Mouse (Mus musculus): ENCODE measurements around the gene Stat2. TPM values are rescaled to one million over a fixed set of nuclear protein-coding genes. Genes with fewer than 3 reads are reported as not detected.
"Not testable (repeated sequence)": the region's sequence is repeated elsewhere in the genome, so short reads cannot be mapped to it uniquely, and the experiment has no call there.

The Stat2 gene
- polyA plus RNA-seq, 1 experiment, result 29.7 TPM

DNA sequence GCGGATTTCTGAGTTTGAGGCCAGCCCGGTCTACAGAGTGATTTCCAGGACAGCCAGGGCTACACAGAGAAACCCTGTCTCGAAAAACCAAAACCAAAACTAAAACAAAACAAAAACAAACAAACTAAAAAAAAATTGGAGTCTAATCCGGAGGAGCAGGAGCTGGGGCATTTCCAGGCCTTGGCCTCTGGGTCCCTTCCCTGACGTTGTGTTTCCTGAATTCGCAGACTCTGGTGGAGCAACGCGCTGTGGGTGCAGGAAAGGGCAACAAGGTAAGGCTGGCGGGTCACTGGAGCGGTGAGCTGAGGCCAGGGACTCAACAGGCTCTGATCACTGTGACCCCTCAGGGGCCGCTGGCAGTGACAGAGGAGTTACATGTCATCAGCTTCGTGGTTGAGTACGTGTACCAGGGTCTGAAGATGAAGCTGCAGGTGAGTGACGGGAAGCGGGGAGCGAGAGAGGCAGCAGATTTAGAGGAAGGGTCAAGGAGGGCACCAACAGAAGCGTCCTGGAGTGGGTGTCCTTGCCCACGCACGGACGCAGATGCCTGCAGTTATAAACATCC, 12.6 kb downstream of the Stat2 start:
- TF ChIP-seq CTCF (IDR thresholded peaks at IDR 0.05; ENCODE audit: low read depth, low read length) (no peak), EP300 (IDR thresholded peaks at IDR 0.05; ENCODE audit: insufficient read depth, low read depth, low read length) (no peak), POLR2A (IDR thresholded peaks at IDR 0.05; ENCODE audit: insufficient read depth, low read length) (no peak)
- H3K9ac ChIP-seq (ENCODE audit: low read depth, poor library complexity, severe bottlenecking), result no peak overlapping the region
- H3K36me3 ChIP-seq (ENCODE audit: control insufficient read depth, insufficient read depth, low read length, poor library complexity, severe bottlenecking), result peaks cover 29% of the 10 kb centered on the region
- H3K4me3 ChIP-seq (ENCODE audit: low read depth, low read length), result peak overlapping the region; percentile 8
- no peaks in the 10 kb centered on the region for H3K4me1 ChIP-seq (ENCODE audit: control insufficient read depth, insufficient read depth, low read length)
- H3K27me3 ChIP-seq (ENCODE audit: control insufficient read depth, insufficient read depth, low read length, poor library complexity, severe bottlenecking), result no peaks in the 10 kb centered on the region
- no peaks in the 10 kb centered on the region for H3K9me3 ChIP-seq (replicated peaks; ENCODE audit: control insufficient read depth, insufficient read depth, low read length, poor library complexity, severe bottlenecking)
- no peak overlapping the region for H3K27ac ChIP-seq (ENCODE audit: insufficient read depth, low read length)

DNA sequence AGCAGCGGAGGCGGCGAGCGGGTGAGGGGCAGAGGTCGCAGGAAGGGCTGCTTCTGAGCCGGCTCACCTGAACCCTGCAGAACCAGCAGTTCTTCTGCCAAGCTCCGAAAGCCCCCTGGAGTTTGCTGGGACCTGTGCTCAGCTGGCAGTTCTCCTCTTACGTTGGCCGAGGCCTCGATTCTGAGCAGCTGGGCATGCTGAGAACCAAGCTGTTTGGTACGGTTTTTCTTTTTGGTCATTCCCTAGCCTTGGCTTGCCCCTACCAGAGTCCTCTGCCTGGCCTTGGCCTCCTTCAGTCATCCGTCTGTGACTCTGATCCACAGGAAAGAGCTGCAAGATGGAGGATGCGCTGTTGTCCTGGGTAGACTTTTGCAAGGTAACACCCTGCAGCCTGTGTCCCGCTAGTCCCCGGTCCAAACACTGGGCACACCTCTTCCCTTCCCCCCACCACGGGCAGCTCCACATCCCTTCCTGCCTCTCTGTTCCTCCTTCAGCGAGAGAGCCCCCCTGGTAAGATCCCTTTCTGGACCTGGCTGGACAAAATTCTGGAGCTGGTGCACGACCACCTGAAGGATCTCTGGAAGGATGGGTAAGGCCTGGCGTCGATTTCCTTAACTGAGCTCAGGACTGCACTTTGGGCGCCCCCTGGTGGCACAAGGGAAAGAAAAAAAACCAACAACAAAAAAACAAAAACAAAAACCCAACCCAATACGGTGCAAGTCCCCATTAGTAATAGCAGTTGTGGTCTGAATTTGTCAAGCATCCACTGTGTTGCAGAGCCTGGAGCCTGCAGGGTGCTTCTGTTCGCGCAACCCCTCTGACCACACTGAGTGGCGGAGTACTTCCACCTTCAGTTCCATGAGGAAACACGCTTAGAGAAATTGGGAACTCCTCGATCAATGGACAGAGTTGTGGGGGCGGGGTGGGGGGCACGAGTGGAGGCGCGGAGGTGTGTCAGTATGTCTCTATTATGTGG, 13.5 kb downstream of the Stat2 start:
- Histone ChIP-seq H3K9me3 (replicated peaks; ENCODE audit: control insufficient read depth, insufficient read depth, low read length, poor library complexity, severe bottlenecking) (no peaks in the 10 kb centered on the region), H3K27ac (ENCODE audit: insufficient read depth, low read length) (peak overlapping the region; percentile 5; the same call in 1 of the 2 replicates), H3K4me3 (ENCODE audit: low read depth, low read length) (peak overlapping the region; percentile 25), H3K9ac (ENCODE audit: low read depth, poor library complexity, severe bottlenecking) (peak overlapping the region; percentile 10; the same call in 1 of the 2 replicates), H3K36me3 (ENCODE audit: control insufficient read depth, insufficient read depth, low read length, poor library complexity, severe bottlenecking) (peaks cover 23% of the 10 kb centered on the region), H3K4me1 (ENCODE audit: control insufficient read depth, insufficient read depth, low read length) (no peaks in the 10 kb centered on the region), H3K27me3 (ENCODE audit: control insufficient read depth, insufficient read depth, low read length, poor library complexity, severe bottlenecking) (no peaks in the 10 kb centered on the region)
- peak; percentile 72 for TF ChIP-seq CTCF (IDR thresholded peaks at IDR 0.05; ENCODE audit: low read depth, low read length)
- TF ChIP-seq POLR2A (IDR thresholded peaks at IDR 0.05; ENCODE audit: insufficient read depth, low read length), result no peak
- TF ChIP-seq EP300 (IDR thresholded peaks at IDR 0.05; ENCODE audit: insufficient read depth, low read depth, low read length), result no peak

DNA sequence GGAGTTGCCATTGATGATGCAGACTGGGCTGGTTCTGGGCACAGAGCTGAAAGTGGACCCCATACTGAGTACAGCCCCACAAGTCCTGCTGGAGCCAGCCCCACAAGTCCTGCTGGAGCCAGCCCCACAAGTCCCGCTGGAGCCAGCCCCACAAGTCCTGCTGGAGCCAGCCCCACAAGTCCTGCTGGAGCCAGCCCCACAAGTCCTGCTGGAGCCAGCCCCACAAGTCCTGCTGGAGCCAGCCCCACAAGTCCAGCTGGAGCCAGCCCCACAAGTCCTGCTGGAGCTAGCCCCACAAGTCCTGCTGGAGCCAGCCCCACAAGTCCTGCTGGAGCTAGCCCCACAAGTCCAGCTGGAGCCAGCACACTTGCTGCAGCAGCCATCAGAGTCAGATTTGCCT, 20.2 kb downstream of the Stat2 start:
- H3K9ac ChIP-seq (ENCODE audit: low read depth, poor library complexity, severe bottlenecking); H3K9me3 ChIP-seq (replicated peaks; ENCODE audit: control insufficient read depth, insufficient read depth, low read length, poor library complexity, severe bottlenecking); H3K27me3 ChIP-seq (ENCODE audit: control insufficient read depth, insufficient read depth, low read length, poor library complexity, severe bottlenecking); H3K4me3 ChIP-seq (ENCODE audit: low read depth, low read length); H3K27ac ChIP-seq (ENCODE audit: insufficient read depth, low read length); H3K4me1 ChIP-seq (ENCODE audit: control insufficient read depth, insufficient read depth, low read length): not testable (repeated sequence)
- peaks cover 24% of the 10 kb centered on the region for H3K36me3 ChIP-seq (ENCODE audit: control insufficient read depth, insufficient read depth, low read length, poor library complexity, severe bottlenecking)

DNA sequence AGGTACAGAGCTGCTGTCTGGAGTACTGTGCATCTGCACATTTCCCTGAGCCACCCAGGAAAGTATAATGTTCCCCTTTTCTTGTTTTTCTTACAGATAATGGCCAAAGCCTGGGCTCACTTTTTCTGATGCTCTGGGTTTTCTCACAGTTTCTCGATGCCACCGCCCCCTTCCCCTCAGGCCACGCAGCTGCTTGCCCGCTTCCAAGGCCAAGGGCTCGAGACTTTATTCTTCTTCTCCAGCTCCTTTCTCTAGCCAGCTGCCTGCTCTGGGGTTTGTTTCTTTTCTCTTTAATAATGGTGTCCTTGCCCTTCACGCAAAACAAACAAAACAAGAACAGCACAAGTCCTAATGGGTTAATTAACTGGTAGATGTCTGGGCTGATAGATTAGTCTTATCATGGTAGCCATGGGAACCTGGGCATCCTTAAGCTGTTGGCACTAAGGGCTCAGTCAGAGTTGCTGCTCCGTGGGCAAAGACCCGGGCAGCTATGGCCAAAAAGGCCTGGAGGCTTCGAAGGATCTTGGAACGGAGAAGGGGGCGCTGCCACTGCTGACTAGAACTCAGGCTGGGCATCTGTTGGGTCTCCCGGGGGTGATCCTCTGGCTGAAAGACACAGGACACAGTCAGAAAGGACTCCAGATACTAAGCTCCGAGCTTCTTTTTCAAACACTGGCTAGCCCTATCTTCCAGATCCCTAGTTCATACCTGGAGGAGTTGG, 26.2 kb downstream of the Stat2 start:
- Histone ChIP-seq H3K4me3 (ENCODE audit: low read depth, low read length) (no peak overlapping the region), H3K9ac (ENCODE audit: low read depth, poor library complexity, severe bottlenecking) (no peak overlapping the region), H3K4me1 (ENCODE audit: control insufficient read depth, insufficient read depth, low read length) (no peaks in the 10 kb centered on the region), H3K27me3 (ENCODE audit: control insufficient read depth, insufficient read depth, low read length, poor library complexity, severe bottlenecking) (no peaks in the 10 kb centered on the region), H3K9me3 (replicated peaks; ENCODE audit: control insufficient read depth, insufficient read depth, low read length, poor library complexity, severe bottlenecking) (no peaks in the 10 kb centered on the region), H3K27ac (ENCODE audit: insufficient read depth, low read length) (no peak overlapping the region), H3K36me3 (ENCODE audit: control insufficient read depth, insufficient read depth, low read length, poor library complexity, severe bottlenecking) (peaks cover 7% of the 10 kb centered on the region)
- TF ChIP-seq EP300 (IDR thresholded peaks at IDR 0.05; ENCODE audit: insufficient read depth, low read depth, low read length) (no peak), CTCF (IDR thresholded peaks at IDR 0.05; ENCODE audit: low read depth, low read length) (no peak), POLR2A (IDR thresholded peaks at IDR 0.05; ENCODE audit: insufficient read depth, low read length) (no peak)

DNA sequence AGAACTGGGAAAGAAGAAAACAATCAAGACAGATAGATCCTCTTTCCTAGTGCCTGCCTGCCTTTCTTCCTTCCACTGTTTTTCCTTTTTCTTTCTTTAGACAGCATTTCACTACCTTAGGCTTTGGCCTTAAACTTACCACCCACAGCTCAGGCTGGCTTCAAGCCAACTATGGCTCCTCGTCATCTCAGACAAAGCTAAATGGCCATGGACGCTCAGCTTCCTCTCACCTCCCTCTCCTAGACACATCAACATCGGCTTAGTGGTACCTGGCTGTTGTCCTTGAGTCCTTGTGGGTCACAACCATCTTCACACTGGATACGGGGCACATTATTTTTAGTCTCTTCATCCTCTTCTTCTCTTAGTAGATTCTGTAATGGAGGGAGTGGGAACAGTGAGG, 26.9 kb downstream of the Stat2 start:
- H3K4me3 ChIP-seq (ENCODE audit: low read depth, low read length), result peak overlapping the region; percentile 34
- H3K36me3 ChIP-seq (ENCODE audit: control insufficient read depth, insufficient read depth, low read length, poor library complexity, severe bottlenecking), result no peaks in the 10 kb centered on the region; the same call in 1 of the 2 replicates
- H3K27me3 ChIP-seq (ENCODE audit: control insufficient read depth, insufficient read depth, low read length, poor library complexity, severe bottlenecking), result no peaks in the 10 kb centered on the region
- no peaks in the 10 kb centered on the region for H3K9me3 ChIP-seq (replicated peaks; ENCODE audit: control insufficient read depth, insufficient read depth, low read length, poor library complexity, severe bottlenecking)
- no peak overlapping the region for H3K27ac ChIP-seq (ENCODE audit: insufficient read depth, low read length)
- peak overlapping the region; percentile 9; the same call in 1 of the 2 replicates for H3K9ac ChIP-seq (ENCODE audit: low read depth, poor library complexity, severe bottlenecking)
- no peaks in the 10 kb centered on the region for H3K4me1 ChIP-seq (ENCODE audit: control insufficient read depth, insufficient read depth, low read length)
- TF ChIP-seq EP300 (IDR thresholded peaks at IDR 0.05; ENCODE audit: insufficient read depth, low read depth, low read length) (no peak), POLR2A (IDR thresholded peaks at IDR 0.05; ENCODE audit: insufficient read depth, low read length) (no peak), CTCF (IDR thresholded peaks at IDR 0.05; ENCODE audit: low read depth, low read length) (no peak)
